Mouse (Mus musculus) liver, embryonic 11.5 days (tissue): ENCODE measurements at regions not wholly inside any gene's neighbourhood (a gene's known extent, or its start where the extent isn't known, plus 50 kb on each side); places are given as distances from the start of the nearest gene placed in this dataset.

Experiments
- ATAC-seq: fragments of 200-750 bp; cut with Nextera tagmentation; replicated peaks from 2 replicates; pipeline ENCODE4 v1.8.0; 2017; ENCODE audit warnings: moderate number of reproducible peaks, mild to moderate bottlenecking, moderate TSS enrichment, moderate library complexity; ENCODE audit not compliant: low FRiP score
- DNase-seq: peaks from one replicate; pipeline ENCODE4 v3.0.0-alpha.2; 2017; ENCODE audit warnings: low spot score
- H3K27ac ChIP-seq: fragments of 300-500 bp; sonication (generic); 2 replicates; pipeline ENCODE4 v1.5.1; 2014; ENCODE audit warnings: mild to moderate bottlenecking, low read depth, low read length, control low read depth
- H3K27me3 ChIP-seq: fragments of 300-500 bp; sonication (generic); replicated peaks from 2 replicates; pipeline ENCODE4 v1.6.1; 2014; ENCODE audit warnings: low read length, mixed read lengths; ENCODE audit not compliant: control insufficient read depth, insufficient read depth
- H3K36me3 ChIP-seq: fragments of 300-500 bp; sonication (generic); 2 replicates; pipeline ENCODE4 v1.6.1; 2014; ENCODE audit warnings: mild to moderate bottlenecking, low read length, moderate library complexity, mixed read lengths; ENCODE audit not compliant: control insufficient read depth, insufficient read depth
- H3K4me1 ChIP-seq: fragments of 300-500 bp; sonication (generic); replicated peaks from 2 replicates; pipeline ENCODE4 v1.6.1; 2014; ENCODE audit warnings: low read length, mixed read lengths; ENCODE audit not compliant: control insufficient read depth, insufficient read depth
- H3K4me2 ChIP-seq: fragments of 300-500 bp; sonication (generic); 2 replicates; pipeline ENCODE4 v1.6.1; 2014; ENCODE audit warnings: mild to moderate bottlenecking, control low read depth, moderate library complexity
- H3K4me3 ChIP-seq: fragments of 300-500 bp; sonication (generic); 2 replicates; pipeline ENCODE4 v1.5.1; 2014; ENCODE audit warnings: low read depth, low read length, control low read depth
- H3K9ac ChIP-seq: fragments of 300-500 bp; sonication (generic); 2 replicates; pipeline ENCODE4 v1.6.1; 2014; ENCODE audit warnings: low read depth, low read length, control low read depth
- H3K9me3 ChIP-seq: fragments of 300-500 bp; sonication (generic); 2 replicates; pipeline ENCODE4 v1.6.1; 2016; ENCODE audit warnings: low read length, inconsistent platforms, mixed read lengths; ENCODE audit not compliant: control insufficient read depth
- WGBS: fragments of 180-500 bp; shearing (Covaris S2); extraction: QIAGEN DNeasy Blood & Tissue Kit; methylation state at CpG from one replicate; pipeline ENCODE4 v1.1.7; 2014; 5-methylcytosine and 5-hydroxymethylcytosine counted together

- Histone ChIP-seq H3K4me3 (no peak overlapping the region), H3K36me3 (no peaks in the 10 kb centered on the region), H3K4me1 (no peaks in the 10 kb centered on the region), H3K9me3 (no peaks in the 10 kb centered on the region), H3K4me2 (no peak overlapping the region), H3K27ac (no peak overlapping the region), H3K9ac (no peak overlapping the region), H3K27me3 (no peaks in the 10 kb centered on the region)
- no peak for DNase-seq
- ATAC-seq = no peak
- 83% methylated on average over 3 of the region's 3 CpGs for WGBS
Observed at GRCm38 (mm10) chr6:135662386-135662785, 300.0 kb downstream of the Emp1 start.

- 72% methylated on average over 4 of the region's 4 CpGs for WGBS
- no peak overlapping the region for H3K9ac ChIP-seq
- ATAC-seq = no peak
Observed at GRCm38 (mm10) chr6:135662801-135663537, 300.6 kb downstream of the Emp1 start.

More at GRCm38 (mm10) chr6:135662801-135663537, 300.6 kb downstream of the Emp1 start:
- Histone ChIP-seq H3K4me2 (no peak overlapping the region), H3K36me3 (no peaks in the 10 kb centered on the region), H3K4me3 (no peak overlapping the region), H3K27ac (no peak overlapping the region), H3K27me3 (no peaks in the 10 kb centered on the region), H3K9me3 (no peaks in the 10 kb centered on the region), H3K4me1 (no peaks in the 10 kb centered on the region)
- no peak for DNase-seq
